Mouse (Mus musculus) cerebellum, adult 2 months (tissue): ENCODE measurements around the gene Atxn1.

Experiments
- CTCF ChIP-seq: fragments of 200-500 bp; IDR thresholded peaks from 2 replicates; pipeline ENCODE4 v1.5.1; 2011; ENCODE audit warnings: low read depth, mild to moderate bottlenecking, control low read depth, low read length, moderate library complexity, borderline replicate concordance; ENCODE audit not compliant: insufficient read depth
- POLR2A ChIP-seq: fragments of 200-500 bp; IDR thresholded peaks from 2 replicates; pipeline ENCODE4 v1.6.1; 2011; ENCODE audit warnings: low read length, control low read depth, borderline replicate concordance; ENCODE audit not compliant: insufficient read depth

- no peak for TF ChIP-seq POLR2A
- TF ChIP-seq CTCF = no peak
Measured at GRCm38 (mm10) chr13:45951071-45951645, 13.7 kb downstream of the Atxn1 start.
